Mouse (Mus musculus) ES-E14 (cell line): ENCODE results near the gene Ndufs2. TPM values are rescaled to one million over a fixed set of nuclear protein-coding genes. Genes with fewer than 3 reads are reported as not detected.

ENCODE experiments used
- DNase-seq: peaks from one replicate; pipeline ENCODE4 v3.0.0-alpha.2; 2013; ENCODE audit warnings: low read depth, low spot score
- H3K27ac ChIP-seq: 2 replicates; pipeline ENCODE4 v1.5.1; 2012; ENCODE audit warnings: low read depth, mild to moderate bottlenecking, low read length, moderate library complexity, mixed read lengths; ENCODE audit not compliant: poor library complexity, insufficient read depth, severe bottlenecking
- H3K36me3 ChIP-seq: 2 replicates; pipeline ENCODE4 v1.6.1; 2012; ENCODE audit warnings: mild to moderate bottlenecking, low read length, moderate library complexity, mixed read lengths; ENCODE audit not compliant: control insufficient read depth, poor library complexity, insufficient read depth, severe bottlenecking
- H3K4me1 ChIP-seq, 2 experiments: fragments of 150-350 bp in 1 of 2; sonication (generic) in 1 of 2; 2 replicates each; pipeline ENCODE4 v1.6.1; 2012; ENCODE audit warnings: low read length in 2 of 2, mild to moderate bottlenecking in 1 of 2, mixed read lengths in 1 of 2; ENCODE audit not compliant: control insufficient read depth in 2 of 2, insufficient read depth in 2 of 2, poor library complexity in 1 of 2
- H3K4me3 ChIP-seq, 2 experiments: fragments of 150-350 bp in 1 of 2; sonication (generic) in 1 of 2; 2 replicates each; pipeline ENCODE4 v1.5.1; 2012; ENCODE audit warnings: low read length in 2 of 2, low read depth in 1 of 2, mild to moderate bottlenecking in 1 of 2, mixed read lengths in 1 of 2; ENCODE audit not compliant: insufficient read depth in 1 of 2, poor library complexity in 1 of 2, severe bottlenecking in 1 of 2
- H3K9ac ChIP-seq: 2 replicates; pipeline ENCODE4 v1.6.1; 2012; ENCODE audit warnings: low read depth, mild to moderate bottlenecking, low read length, mixed read lengths; ENCODE audit not compliant: poor library complexity, insufficient read depth, severe bottlenecking
- H3K9me3 ChIP-seq: fragments of 150-350 bp; sonication (generic); 2 replicates; pipeline ENCODE4 v1.6.1; 2012; ENCODE audit warnings: low read depth, mild to moderate bottlenecking, low read length; ENCODE audit not compliant: control insufficient read depth, insufficient read depth
- CHD2 ChIP-seq: IDR thresholded peaks from 2 replicates; pipeline ENCODE4 v1.6.1; 2014; ENCODE audit warnings: mild to moderate bottlenecking, low read depth, low read length, inconsistent platforms
- HCFC1 ChIP-seq: IDR thresholded peaks from 2 replicates; pipeline ENCODE4 v1.6.1; 2012; ENCODE audit warnings: low read length, inconsistent platforms, borderline replicate concordance; ENCODE audit not compliant: insufficient read depth
- MAFK ChIP-seq: IDR thresholded peaks from 2 replicates; pipeline ENCODE4 v1.6.1; 2014; ENCODE audit warnings: mild to moderate bottlenecking, low read depth, low read length, inconsistent platforms; ENCODE audit not compliant: insufficient read depth
- ZC3H11A ChIP-seq: IDR thresholded peaks from 2 replicates; pipeline ENCODE4 v1.6.1; 2012; ENCODE audit warnings: low read depth, mild to moderate bottlenecking, inconsistent platforms, low read length, borderline replicate concordance
- ZNF384 ChIP-seq: IDR thresholded peaks from 2 replicates; pipeline ENCODE4 v1.6.1; 2012; ENCODE audit warnings: low read depth, low read length, inconsistent platforms
- in situ Hi-C, 2 experiments: fragments of 600-800 bp; cut with MboI; formaldehyde crosslinking; loops; one replicate each; pipeline ENCODE4 v1.15.1; 2025; ENCODE audit warnings: low sequenced_read_pairs in 2 of 2, inconsistent platforms in 1 of 2; ENCODE audit not compliant: unreplicated experiment in 2 of 2
- total RNA-seq: library from RNA; depleted of rRNA; stranded (reverse); fragments of 300-350 nt; gene quantifications from 2 replicates; pipeline ENCODE4 v1.2.3, GENCODE M21; 2012

The Ndufs2 gene
- total RNA-seq, 1 experiment, result 175 TPM

GRCm38 (mm10) chr1:171220871-171221270, 30.3 kb downstream of the Ndufs2 start:
- Histone ChIP-seq H3K9ac (no peak overlapping the region; the same call in 1 of the 2 replicates), H3K36me3 (peaks cover 8% of the 10 kb centered on the region; the same call in 1 of the 2 replicates), H3K4me1 (peaks cover 2 to 12% of the 10 kb centered on the region in 2 experiments; a peak in 3 of 4 replicates), H3K4me3 (peak overlapping the region in 1 of 2 experiments; percentile 42; a peak in 3 of 4 replicates), H3K9me3 (no peaks in the 10 kb centered on the region), H3K27ac (no peak overlapping the region)
- peak; percentile 46; the same call in 1 of the 2 replicates for TF ChIP-seq MAFK
- TF ChIP-seq CHD2, result no peak
- no peak for TF ChIP-seq ZNF384
- peak; percentile 47; the same call in 1 of the 2 replicates for TF ChIP-seq HCFC1
- TF ChIP-seq ZC3H11A, result peak; percentile 34; the same call in 1 of the 2 replicates
- peak; percentile 85 for DNase-seq
- in situ Hi-C loops, result no loop called here

GRCm38 (mm10) chr1:171216241-171216955, 34.8 kb downstream of the Ndufs2 start:
- Histone ChIP-seq H3K27ac (no peak overlapping the region), H3K4me3 (no peak overlapping the region), H3K9me3 (no peaks in the 10 kb centered on the region), H3K9ac (no peak overlapping the region), H3K4me1 (peaks cover 2 to 8% of the 10 kb centered on the region in 2 experiments; a peak in 3 of 4 replicates), H3K36me3 (peaks cover 8% of the 10 kb centered on the region; the same call in 1 of the 2 replicates)
- in situ Hi-C loops, result no loop called here
- no peak for TF ChIP-seq CHD2
- TF ChIP-seq HCFC1, result no peak
- DNase-seq, result no peak

- H3K4me3 ChIP-seq, result no peak within 1 kb of the TSS
- in situ Hi-C loops, result no loop called here
- H3K36me3 ChIP-seq, result no peaks in the 10 kb centered on the region
- H3K4me1 ChIP-seq, result peaks cover 0 to 4% of the 10 kb centered on the region in 2 experiments; a peak in 3 of 4 replicates
- TF ChIP-seq ZNF384 (no peak), MAFK (no peak), HCFC1 (no peak), ZC3H11A (no peak), CHD2 (no peak)
- no peak within 1 kb of the TSS for H3K27ac ChIP-seq
- H3K9me3 ChIP-seq, result no peaks in the 10 kb centered on the region
- no peak within 1 kb of the TSS for H3K9ac ChIP-seq
- no peak for DNase-seq
Observed at GRCm38 (mm10) chr1:171213801-171214496, 37.2 kb downstream of the Ndufs2 start, which contains the start of gene Nr1i3. TSS of gene Nr1i3 (plus strand) at chr1:171213970.

GRCm38 (mm10) chr1:171212854-171213253, 38.3 kb downstream of the Ndufs2 start:
- Histone ChIP-seq H3K9me3 (no peaks in the 10 kb centered on the region), H3K27ac (no peak overlapping the region), H3K4me3 (no peak overlapping the region), H3K4me1 (no peaks in the 10 kb centered on the region; a peak in 1 of 4 replicates), H3K9ac (no peak overlapping the region), H3K36me3 (no peaks in the 10 kb centered on the region)
- in situ Hi-C loops, result no loop called here
- DNase-seq, result no peak
- TF ChIP-seq HCFC1 (no peak), ZC3H11A (no peak), CHD2 (no peak), MAFK (no peak), ZNF384 (no peak)
